Mouse (Mus musculus) thymus, adult 2 months (tissue): ENCODE measurements around the gene Ikzf3.
A peak's percentile ranks its signal among the peaks of the same experiment; 100 is the strongest.

Experiments
- CTCF ChIP-seq: fragments of 200-500 bp; IDR thresholded peaks from 2 replicates; pipeline ENCODE4 v1.5.1; 2012; ENCODE audit warnings: mild to moderate bottlenecking, control low read depth, low read length, moderate library complexity, borderline replicate concordance; ENCODE audit not compliant: control insufficient read depth, poor library complexity, insufficient read depth; ENCODE audit errors: extremely low read depth
- POLR2A ChIP-seq: fragments of 200-500 bp; IDR thresholded peaks from 2 replicates; pipeline ENCODE4 v1.6.1; 2012; ENCODE audit warnings: mild to moderate bottlenecking, low read length, control low read depth, moderate library complexity; ENCODE audit not compliant: control insufficient read depth, poor library complexity, insufficient read depth; ENCODE audit errors: extremely low read depth

DNA sequence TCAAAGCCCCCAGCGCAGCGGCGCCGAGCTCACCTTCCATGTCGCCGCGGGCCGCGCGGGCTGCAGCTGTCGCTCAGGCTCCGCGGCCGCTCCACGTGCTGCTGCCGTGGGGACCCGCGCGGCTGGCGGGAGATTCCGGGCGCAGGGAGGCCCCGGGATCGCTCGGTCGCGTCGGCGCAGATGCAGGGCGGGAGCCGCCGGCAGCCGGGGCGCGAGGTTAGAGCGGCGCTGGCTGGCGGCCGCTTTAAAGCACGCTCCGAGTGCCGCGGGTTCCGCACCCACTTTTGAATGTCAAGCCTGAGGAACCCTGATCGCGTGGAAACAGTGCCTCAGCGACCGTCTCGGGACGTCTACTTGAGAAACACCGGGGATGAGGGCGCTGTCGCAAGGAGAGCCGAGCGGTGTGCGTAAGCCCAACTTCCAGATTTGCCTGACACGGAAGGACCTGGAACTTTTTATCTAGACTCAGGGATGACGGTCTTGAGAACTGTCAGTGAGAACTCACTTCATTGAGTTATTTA, at the start of gene Ikzf3:
- TF ChIP-seq POLR2A (peak; percentile 82; the same call in 1 of the 2 replicates), CTCF (0 out of 2 replicates have a peak, but pooled peaks have one; percentile 24)
